Mouse (Mus musculus): ENCODE measurements around the gene Tmtc2.
A peak's percentile ranks its signal among the peaks of the same experiment; 100 is the strongest.

Gene Tmtc2

DNA sequence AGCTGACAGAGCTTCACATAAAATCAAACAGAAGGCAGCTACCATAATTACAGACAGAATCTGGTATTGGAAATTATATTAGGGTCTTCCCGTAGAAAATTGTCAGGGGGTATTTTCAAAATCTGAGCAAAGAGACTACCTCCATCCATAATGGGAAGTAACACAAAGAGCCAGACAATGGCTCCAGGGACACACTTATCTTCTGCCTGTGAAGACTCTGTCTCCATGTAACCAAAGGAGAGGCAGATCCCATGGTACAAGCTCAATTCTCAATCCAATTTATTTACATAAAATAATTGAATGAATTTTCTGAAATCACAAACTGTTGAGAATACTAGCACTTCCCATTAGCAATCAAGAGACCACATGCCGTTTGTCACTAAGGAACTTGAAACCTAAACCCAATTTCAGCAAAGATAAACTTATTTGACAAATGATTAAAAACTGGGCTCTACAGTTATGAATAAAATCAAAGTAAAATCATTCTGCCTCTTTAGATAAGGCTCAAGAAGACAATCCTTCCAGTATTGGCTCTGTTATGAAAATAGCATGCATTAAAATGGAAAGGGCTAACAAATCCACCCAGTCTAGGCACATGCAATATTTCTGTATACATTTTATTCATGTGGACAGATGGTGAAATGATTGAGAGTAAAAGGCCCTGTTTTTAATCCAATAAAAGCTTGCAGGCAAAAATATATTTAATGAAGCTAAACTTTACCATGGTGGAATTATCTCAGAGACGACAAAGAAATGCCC, 254.8 kb downstream of the Tmtc2 start:
- DNase-seq (ENCODE audit: extremely low read depth, insufficient read length, low spot score) = no peak

DNA sequence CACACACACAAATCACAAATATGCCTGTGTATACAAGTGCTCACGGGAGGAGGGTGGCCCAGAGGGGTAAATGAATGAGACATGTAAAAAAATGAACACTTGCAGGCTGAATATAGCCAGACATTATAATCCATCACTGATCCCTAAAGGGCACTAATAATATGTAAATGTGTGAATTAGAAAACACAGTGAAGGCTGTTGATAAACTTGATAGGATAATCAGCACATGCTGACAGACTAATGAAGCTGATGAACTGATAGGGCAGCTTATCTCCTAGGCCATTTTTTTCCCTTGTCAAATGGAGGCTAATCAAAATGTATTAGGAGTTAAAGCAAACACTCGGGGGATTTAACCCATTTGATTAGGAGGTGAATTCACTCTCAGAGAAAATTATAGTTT, 255.4 kb downstream of the Tmtc2 start:
- DNase-seq (ENCODE audit: extremely low read depth, insufficient read length, low spot score) = no peak

DNA sequence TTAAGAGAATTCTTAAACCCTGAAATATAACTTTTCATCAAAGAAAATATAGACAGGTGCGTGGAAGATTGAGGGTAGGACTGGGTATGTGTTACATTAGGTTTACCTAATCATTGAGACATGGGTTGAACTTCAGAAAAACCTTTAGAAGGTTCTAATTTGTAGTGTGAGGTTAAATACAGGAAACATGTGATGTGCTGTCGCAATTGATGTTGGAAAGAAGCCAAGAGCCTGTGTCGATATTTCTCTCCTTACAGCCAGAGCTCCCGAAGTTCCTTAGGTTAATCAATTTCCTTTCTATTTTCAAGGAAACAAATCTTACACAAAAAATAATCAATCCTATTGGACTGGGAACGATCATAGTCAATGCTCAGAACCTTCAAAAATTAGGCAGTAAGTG, 261.3 kb downstream of the Tmtc2 start:
- no peak for DNase-seq (ENCODE audit: extremely low read depth, insufficient read length, low spot score)

DNA sequence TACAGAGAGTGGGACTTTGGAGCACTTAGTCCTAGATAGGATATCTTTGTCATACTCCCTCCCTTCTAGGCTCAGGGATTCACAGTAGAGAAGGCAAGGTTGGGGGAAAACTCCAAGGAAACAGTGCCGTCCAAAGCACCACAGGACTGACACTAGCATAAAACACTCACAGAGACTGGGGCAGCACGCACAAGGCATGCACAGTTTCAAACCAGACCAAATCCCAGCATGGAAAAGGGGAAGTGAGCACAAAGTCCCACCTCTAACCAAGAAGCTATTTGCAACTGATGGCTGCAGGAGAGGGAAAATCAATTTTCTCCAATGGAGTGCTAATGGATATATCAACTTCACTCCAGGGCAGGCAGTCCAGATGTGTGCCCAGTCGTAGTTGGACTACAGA, 276.7 kb downstream of the Tmtc2 start:
- no peak for DNase-seq (ENCODE audit: extremely low read depth, insufficient read length, low spot score)

DNA sequence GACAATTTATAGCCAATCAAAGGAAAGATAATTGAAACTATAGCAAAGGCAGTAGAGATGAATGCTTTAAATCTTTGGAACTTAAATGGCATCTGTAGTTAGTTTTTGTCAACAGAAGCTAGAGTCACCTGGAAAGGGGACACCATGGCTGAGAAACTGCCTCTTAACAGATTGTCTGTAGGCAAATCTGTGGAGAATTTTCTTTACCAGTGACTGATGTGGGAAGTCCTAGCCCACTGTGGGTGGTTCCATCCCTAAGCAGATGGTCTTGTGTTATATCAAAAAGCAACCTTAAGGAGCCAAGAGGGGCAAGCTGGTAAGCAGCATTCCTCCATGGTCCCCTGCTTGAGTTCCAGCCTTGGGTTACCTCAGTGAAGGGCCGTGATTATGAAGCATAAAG, 281.3 kb downstream of the Tmtc2 start:
- DNase-seq (ENCODE audit: extremely low read depth, insufficient read length, low spot score) = no peak

DNA sequence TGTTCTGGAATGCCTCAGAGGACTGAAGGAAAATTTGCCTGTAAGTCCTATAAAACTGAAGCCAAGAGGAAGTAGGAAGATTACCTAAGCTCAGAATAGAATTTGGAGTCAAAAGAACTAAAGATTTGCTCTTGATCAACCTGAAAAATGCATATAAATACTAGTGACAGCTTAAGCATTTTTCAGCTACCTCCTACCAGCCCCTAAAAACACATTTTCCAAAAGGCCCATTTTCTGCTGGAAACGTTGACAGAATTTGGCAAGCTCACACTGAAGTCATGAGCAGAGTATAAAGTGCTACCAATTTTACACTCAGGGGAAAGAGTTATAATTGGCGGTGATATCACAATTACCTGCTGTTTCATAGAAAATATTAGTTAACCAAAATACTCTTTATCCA, 285.8 kb downstream of the Tmtc2 start:
- DNase-seq (ENCODE audit: extremely low read depth, insufficient read length, low spot score) = no peak

DNA sequence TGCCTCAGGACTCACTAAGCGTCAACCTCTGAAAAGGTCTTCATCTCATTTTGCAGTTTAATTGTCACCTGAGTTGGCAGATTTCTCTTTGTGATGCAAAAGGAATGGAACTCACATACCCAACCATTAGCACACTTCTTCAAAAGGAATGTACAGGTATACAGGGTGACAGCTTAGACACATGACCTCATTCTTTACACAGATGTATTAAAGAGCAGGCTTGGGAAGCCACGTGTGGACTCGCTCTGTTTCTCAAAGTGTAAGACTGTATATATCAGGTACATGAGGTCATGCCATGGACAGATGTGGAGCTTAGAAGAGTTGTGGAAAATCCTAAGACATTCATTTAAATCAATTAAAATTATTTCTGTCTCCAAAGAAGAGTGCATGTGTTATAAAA, 286.7 kb downstream of the Tmtc2 start:
- no peak for DNase-seq (ENCODE audit: extremely low read depth, insufficient read length, low spot score)

DNA sequence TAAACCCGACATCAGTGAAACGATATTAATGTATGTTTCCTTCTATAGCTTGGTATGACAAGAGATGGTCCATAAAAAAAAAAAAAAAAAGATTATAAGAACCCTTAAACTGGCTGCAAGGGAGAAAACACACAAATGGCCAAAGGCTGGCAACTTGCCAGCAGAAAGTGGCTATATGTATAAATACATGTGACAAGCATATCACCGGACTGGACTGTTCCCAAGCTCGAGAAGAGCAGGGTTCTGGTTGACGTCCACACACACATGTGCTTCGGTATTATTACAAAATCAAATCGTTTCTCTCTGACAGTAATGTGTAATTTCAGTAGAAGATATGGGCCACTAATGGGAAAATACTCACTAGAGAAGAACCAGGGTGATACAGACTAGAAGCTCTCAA, 287.2 kb downstream of the Tmtc2 start:
- no peak for DNase-seq (ENCODE audit: extremely low read depth, insufficient read length, low spot score)

DNA sequence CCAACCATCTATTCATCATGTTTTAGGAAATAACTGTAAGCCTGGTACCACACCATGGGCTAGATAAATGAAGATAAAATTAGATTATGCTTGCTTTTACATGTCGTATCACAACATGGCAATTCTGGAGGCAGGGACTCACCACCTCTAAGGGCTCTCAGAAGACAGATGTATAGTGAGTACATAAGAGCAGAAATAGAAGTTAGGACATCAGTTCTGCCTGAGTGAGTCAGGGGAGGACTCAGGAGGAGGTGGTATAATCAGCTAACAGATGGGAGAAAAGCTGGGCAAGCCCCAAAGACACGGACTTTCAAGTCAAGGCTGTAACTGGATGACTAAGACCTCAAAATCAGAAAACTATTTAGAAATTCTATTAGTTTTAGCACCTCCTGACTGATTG, 288.0 kb downstream of the Tmtc2 start:
- DNase-seq (ENCODE audit: extremely low read depth, insufficient read length, low spot score) = no peak

DNA sequence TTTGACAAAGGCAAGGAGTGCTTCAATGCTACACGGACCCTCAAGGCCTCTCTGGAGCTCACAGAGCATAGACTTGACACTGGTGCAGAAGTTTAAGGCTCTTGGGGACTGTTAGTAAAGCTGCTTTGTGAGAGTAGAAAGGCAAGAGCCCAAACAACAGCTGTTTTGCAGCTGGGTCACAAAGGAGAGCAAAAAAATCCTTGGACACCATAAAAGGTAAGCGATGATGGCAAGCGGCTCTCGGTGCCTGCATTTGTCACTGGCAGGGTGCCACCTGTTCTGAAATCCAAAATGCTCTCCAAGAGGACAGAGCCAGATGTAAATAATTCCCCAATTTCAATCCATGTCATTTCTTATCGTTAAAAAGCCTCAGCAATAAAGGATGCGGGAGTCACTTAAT, 290.1 kb downstream of the Tmtc2 start:
- DNase-seq (ENCODE audit: extremely low read depth, insufficient read length, low spot score) = no peak

DNA sequence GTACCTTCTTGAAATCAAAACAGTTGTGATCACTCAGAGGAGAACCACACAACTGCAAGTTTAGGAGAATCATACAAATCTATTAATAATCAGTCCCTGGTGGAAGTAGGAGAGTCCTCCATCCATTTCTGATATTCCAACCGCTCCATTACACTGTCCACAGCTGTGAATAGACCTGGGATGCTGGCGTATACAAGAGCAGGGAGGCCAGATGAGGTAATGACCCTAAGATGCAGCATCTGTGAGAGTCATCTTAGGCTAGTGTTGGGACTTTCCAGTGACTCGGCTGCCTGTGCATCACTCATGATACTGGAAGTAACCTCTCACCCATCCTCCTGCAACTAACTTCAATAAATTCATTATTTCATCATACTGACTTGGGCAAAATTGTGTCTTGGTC, 293.3 kb downstream of the Tmtc2 start:
- no peak for DNase-seq (ENCODE audit: extremely low read depth, insufficient read length, low spot score)

DNA sequence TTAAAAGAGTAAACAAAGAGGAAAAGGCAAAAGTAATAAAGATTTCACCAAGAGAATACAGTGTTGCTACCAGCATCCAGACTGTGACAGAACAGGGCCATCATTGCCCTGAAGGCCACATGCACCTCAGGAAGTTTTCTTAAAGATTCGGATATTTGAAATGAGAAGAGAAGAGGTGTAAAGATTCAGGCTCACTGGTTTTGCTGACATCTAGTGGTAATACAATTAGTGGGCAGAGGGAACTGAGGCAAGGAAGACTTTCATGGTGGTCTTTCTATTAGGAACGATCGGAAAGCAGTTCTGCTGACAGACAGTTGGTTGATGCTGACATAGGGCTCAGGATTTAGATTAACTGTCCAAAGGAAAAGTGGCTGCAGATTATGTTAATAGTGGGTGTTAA, 314.2 kb downstream of the Tmtc2 start:
- DNase-seq (ENCODE audit: extremely low read depth, insufficient read length, low spot score) = no peak

DNA sequence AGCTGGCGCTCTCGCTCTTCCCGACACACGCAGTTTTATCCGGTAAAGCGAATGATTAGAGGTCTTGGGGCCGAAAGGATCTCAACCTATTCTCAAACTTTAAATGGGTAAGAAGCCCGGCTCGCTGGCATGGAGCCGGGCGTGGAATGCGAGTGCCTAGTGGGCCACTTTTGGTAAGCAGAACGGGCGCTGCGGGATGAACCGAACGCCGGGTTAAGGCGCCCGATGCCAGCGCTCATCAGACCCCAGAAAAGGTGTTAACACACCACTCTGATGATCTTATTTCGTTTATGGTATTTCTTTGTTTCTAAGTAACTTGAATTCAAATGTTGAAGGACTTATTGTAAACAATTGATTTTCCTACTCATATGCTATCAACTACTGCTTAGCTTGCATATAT, 336.0 kb downstream of the Tmtc2 start:
- peak; percentile 61 for DNase-seq (ENCODE audit: extremely low read depth, insufficient read length, low spot score)

DNA sequence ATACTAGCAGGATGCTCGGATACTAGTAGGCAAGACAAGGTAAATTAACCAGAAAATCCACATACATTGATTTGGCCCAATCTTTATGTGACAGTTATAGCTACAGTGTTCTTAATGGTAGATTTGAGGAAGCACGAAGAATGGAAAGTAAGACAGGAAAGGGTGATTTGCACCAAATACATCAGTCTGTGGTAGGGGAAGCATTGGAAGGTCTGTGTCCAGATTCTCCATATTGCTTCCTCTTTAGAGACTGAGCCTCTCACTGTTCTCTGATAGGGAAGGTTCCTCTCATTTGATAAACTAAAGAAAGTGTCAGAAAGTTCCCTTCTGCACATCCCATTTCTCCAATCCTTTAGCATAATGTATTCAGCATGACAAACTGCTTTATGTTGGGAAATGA, 341.4 kb downstream of the Tmtc2 start:
- DNase-seq (ENCODE audit: extremely low read depth, insufficient read length, low spot score) = no peak

DNA sequence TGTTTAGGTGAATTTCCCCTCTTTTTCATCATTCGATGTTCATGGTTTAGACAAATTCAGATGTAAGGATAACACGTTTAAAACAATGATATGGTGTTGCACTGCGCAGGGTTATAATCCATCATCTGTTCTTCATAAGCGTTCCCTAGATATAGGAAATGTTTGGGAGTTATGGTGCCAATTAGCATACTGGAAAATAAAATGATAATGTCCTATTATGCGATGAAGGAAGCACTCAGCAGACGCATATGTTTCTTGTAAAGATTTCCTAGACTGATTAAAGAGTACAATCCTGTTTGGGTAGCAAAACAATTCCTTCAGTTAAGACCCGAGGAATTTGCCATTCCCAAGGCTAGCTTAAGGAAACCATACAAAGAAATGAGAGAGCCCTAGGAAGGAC, 343.8 kb downstream of the Tmtc2 start:
- no peak for DNase-seq (ENCODE audit: extremely low read depth, insufficient read length, low spot score)

DNA sequence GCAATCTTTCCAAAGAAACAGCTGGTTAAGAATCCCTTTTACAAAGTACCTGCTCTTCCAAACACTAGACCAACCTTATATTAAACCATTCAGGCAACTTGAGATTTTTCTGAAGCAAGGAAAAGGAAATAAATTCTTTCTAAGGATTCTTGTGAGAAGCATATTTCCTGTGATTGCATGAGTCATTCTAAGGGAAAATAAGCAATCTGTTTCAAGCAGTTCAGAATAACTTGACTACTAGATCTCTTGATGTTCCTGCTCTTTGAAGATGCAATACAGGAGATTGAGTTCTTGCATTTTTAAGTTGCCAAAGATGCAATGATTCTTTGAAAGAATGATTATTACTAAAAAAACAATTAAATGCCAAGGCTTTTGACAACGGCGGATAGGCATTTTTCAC, 345.6 kb downstream of the Tmtc2 start:
- no peak for DNase-seq (ENCODE audit: extremely low read depth, insufficient read length, low spot score)

DNA sequence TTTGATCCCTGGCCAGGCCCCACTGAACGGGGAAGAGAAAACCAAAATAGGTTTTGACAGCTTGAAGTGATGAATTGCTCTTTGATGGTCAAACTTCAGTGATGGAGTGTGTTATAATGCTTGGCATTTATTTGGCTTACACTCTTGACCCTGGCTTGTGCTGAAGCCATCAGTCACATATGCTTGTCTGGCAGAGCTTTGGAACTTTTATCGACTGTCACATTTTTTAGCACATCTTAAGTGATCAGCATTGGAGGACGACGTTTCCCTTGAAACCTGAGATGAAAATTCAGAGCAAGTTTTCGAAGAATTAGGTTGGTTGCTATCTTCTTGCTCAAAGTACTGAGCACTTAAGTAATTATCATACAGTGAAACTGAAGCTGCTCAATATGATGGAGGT, 346.6 kb downstream of the Tmtc2 start:
- DNase-seq (ENCODE audit: extremely low read depth, insufficient read length, low spot score) = no peak

DNA sequence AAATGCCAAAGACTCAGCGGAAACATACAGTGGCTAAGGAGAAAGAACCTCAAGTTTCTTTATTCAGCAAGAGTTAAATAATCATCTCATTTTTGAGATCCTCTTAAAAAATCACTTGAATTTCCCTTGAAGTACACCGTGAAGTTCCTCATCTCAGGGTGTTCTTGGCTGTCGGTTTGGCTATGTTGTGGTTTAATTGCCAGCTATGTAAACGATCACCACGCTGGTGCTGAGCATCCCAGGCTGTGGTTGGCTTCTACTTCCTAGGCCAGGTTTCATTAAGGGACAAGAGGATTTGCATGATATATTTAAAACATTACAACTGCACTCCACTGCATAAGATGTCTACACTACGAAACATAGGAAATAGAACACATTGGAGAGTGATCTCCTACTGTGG, 348.5 kb downstream of the Tmtc2 start:
- DNase-seq (ENCODE audit: extremely low read depth, insufficient read length, low spot score) = no peak

DNA sequence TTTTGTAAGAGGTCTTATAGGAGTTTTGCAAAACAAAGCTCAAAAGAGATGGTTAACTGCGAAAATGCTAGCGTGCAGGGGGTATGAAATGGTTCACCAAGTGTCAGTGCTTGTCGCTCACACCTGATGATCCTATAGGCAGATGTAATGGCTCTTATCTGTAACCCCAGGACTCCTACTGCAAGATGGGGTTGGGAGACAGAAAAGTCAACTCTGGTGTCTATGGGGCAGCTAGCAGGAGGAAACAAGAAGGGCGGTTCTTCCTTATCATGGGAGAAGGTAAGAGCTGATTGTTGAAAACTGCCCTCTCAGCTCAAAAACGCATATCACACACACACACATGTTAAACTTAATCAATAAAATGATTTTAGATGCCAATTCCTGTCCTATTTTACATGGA, 351.3 kb downstream of the Tmtc2 start:
- DNase-seq (ENCODE audit: extremely low read depth, insufficient read length, low spot score) = no peak

DNA sequence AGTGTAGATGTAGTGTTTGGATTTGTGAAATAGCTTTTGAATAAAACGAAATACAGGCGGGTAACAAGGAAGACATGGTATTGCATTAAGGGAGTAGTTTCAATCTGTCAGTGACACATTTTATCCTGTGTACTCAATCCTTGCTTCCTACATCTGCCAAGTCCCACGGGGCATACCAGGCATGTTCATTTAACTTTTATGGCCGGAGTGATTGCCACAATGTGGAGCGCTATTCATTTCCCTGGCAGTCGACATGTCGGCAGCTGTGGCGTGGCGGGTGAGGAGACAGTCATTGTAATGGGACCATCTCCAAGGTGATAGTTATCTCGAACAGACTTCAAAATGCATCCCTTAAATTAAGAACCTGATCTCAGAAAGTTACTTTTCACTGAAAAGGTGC, 372.8 kb downstream of the Tmtc2 start:
- DNase-seq (ENCODE audit: extremely low read depth, insufficient read length, low spot score) = no peak

DNA sequence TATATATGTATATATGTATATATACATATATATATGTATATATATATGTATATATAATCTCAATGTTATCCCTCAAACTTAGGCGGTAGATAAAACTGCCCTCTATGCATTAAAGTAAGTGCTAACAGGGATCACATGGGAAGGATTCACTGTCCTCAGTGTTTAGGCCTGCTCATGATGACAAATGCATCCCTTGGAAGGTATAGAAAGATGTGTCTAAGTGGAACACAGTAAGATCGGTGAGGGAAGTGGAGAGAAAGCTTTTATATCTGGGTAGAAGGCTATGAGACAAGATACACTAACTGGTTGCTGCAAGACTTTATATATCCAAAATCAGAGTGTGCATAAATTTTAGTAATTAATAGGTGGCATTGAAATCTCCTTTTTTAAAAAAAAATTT, 373.6 kb downstream of the Tmtc2 start:
- no peak for DNase-seq (ENCODE audit: extremely low read depth, insufficient read length, low spot score)

DNA sequence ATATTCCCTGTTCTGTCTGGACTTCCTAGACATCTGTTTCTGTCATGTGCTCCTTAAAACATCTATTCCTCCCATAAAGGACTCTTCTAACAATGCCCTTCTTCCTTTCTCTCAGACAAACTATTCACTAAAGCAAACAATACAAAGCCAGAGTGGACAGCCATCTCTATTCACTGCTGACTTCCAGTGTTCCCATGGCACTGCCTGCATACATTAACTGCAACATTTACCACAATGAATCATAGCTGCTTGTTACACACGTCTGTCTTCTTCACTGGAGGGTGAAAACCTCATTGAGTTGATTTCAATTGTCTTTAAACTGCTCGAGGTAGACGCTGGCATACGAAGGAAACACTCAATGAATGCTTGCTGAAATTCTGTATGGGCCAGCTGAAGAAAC, 374.2 kb downstream of the Tmtc2 start:
- DNase-seq (ENCODE audit: extremely low read depth, insufficient read length, low spot score) = no peak

DNA sequence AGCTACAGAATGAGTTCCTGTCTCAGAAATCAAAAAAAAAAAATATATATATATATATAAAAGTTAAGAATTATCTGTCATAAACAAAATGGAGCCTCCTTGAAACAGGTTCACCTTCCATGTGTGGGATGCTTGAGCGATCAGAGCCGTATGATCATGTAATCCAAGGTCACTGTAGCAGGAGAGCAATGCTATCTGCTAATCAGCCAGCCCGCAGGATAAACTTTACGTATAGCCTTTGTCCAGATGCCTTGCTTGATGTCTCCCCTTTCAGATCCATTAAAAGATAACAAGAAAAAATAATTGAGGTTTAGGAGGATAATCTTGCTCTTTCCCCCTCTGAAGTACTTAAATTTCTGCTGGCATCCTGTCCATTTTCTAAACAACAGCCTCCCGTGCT, 374.7 kb downstream of the Tmtc2 start:
- no peak for DNase-seq (ENCODE audit: extremely low read depth, insufficient read length, low spot score)

All from 3134 (cell line).